Mouse (Mus musculus): ENCODE measurements around the gene Calm2.
A peak's percentile ranks its signal among the peaks of the same experiment; 100 is the strongest.

Gene Calm2

GRCm38 (mm10) chr17:87446767-87447611 lies at the start of gene Calm2:
Gene Calm2 (minus strand): TSS chr17:87446935.
- DNase-seq (ENCODE audit: low read depth, low spot score): peak; percentile 98

- no peak for DNase-seq (ENCODE audit: low read depth, low spot score)
Observed at GRCm38 (mm10) chr17:87495504-87495903, 48.8 kb upstream of the Calm2 start.

GRCm38 (mm10) chr17:87494310-87494709 lies 47.6 kb upstream of the Calm2 start:
- DNase-seq (ENCODE audit: low read depth, low spot score): no peak

GRCm38 (mm10) chr17:87492286-87492685 lies 45.6 kb upstream of the Calm2 start:
- DNase-seq (ENCODE audit: low read depth, low spot score): no peak

- no peak for DNase-seq (ENCODE audit: low read depth, low spot score)
Observed at GRCm38 (mm10) chr17:87490295-87490694, 43.6 kb upstream of the Calm2 start.

- DNase-seq (ENCODE audit: low read depth, low spot score): no peak
Observed at GRCm38 (mm10) chr17:87485751-87486150, 39.0 kb upstream of the Calm2 start.

GRCm38 (mm10) chr17:87482867-87483266 lies 36.1 kb upstream of the Calm2 start:
- DNase-seq (ENCODE audit: low read depth, low spot score): no peak

GRCm38 (mm10) chr17:87478569-87478968 lies 31.8 kb upstream of the Calm2 start:
- DNase-seq (ENCODE audit: low read depth, low spot score): no peak

- DNase-seq (ENCODE audit: low read depth, low spot score): no peak
Observed at GRCm38 (mm10) chr17:87477611-87478010, 30.9 kb upstream of the Calm2 start.

- no peak for DNase-seq (ENCODE audit: low read depth, low spot score)
Observed at GRCm38 (mm10) chr17:87475356-87475755, 28.6 kb upstream of the Calm2 start.

GRCm38 (mm10) chr17:87474501-87474795 lies 27.7 kb upstream of the Calm2 start:
- DNase-seq (ENCODE audit: low read depth, low spot score): no peak

GRCm38 (mm10) chr17:87473736-87474500 lies 27.2 kb upstream of the Calm2 start:
- DNase-seq (ENCODE audit: low read depth, low spot score): no peak

GRCm38 (mm10) chr17:87473441-87473735 lies 26.7 kb upstream of the Calm2 start:
- DNase-seq (ENCODE audit: low read depth, low spot score): no peak

GRCm38 (mm10) chr17:87472879-87473278 lies 26.1 kb upstream of the Calm2 start:
- DNase-seq (ENCODE audit: low read depth, low spot score): no peak

- DNase-seq (ENCODE audit: low read depth, low spot score): no peak
Observed at GRCm38 (mm10) chr17:87471661-87472060, 24.9 kb upstream of the Calm2 start.

- no peak for DNase-seq (ENCODE audit: low read depth, low spot score)
Observed at GRCm38 (mm10) chr17:87470797-87471196, 24.1 kb upstream of the Calm2 start.

GRCm38 (mm10) chr17:87470282-87470681 lies 23.5 kb upstream of the Calm2 start:
- no peak for DNase-seq (ENCODE audit: low read depth, low spot score)

- no peak for DNase-seq (ENCODE audit: low read depth, low spot score)
Observed at GRCm38 (mm10) chr17:87469428-87469827, 22.7 kb upstream of the Calm2 start.

GRCm38 (mm10) chr17:87468616-87469015 lies 21.9 kb upstream of the Calm2 start:
- DNase-seq (ENCODE audit: low read depth, low spot score): no peak

GRCm38 (mm10) chr17:87461499-87461896 lies 14.8 kb upstream of the Calm2 start:
- no peak for DNase-seq (ENCODE audit: low read depth, low spot score)

GRCm38 (mm10) chr17:87460669-87461498 lies 14.1 kb upstream of the Calm2 start:
- DNase-seq (ENCODE audit: low read depth, low spot score): no peak

Data from mesoderm, embryonic 11.5 days (tissue).